Mouse (Mus musculus): ENCODE results near the gene Rfesd. TPM values are rescaled to one million over a fixed set of nuclear protein-coding genes. Genes with fewer than 3 reads are reported as not detected.

The Rfesd gene
- polyA plus RNA-seq (2012; ENCODE audit: insufficient read depth, insufficient read length, missing spikeins), result 15.3 and 24.7 TPM in 2 replicates

- peak within 1 kb of the TSS; percentile 72 for H3K4me3 ChIP-seq (ENCODE audit: insufficient read depth, low read length)
- H3K4me1 ChIP-seq (ENCODE audit: control insufficient read depth, insufficient read depth, low read length), result peaks cover 8% of the 10 kb centered on the region
- H3K27ac ChIP-seq (ENCODE audit: insufficient read depth, low read depth, low read length), result peak within 1 kb of the TSS; percentile 80
- TF ChIP-seq POLR2A (IDR thresholded peaks at IDR 0.05; ENCODE audit: borderline replicate concordance, low read depth, low read length) (0 out of 2 replicates have a peak, but pooled peaks have one; percentile 5), CTCF (IDR thresholded peaks at IDR 0.05; ENCODE audit: low read depth, low read length) (no peak)
Measured at GRCm38 (mm10) chr13:76017974-76018843, at the start of gene Rfesd. Rfesd (minus strand) TSS chr13:76018719.

GRCm38 (mm10) chr13:76064363-76064945 is 45.9 kb upstream of the Rfesd start:
- Histone ChIP-seq H3K4me3 (ENCODE audit: insufficient read depth, low read length) (no peak overlapping the region), H3K4me1 (ENCODE audit: control insufficient read depth, insufficient read depth, low read length) (0 out of 2 replicates have a peak, but pooled peaks cover 2% of the 10 kb centered on the region), H3K27ac (ENCODE audit: insufficient read depth, low read depth, low read length) (no peak overlapping the region)
- TF ChIP-seq POLR2A (IDR thresholded peaks at IDR 0.05; ENCODE audit: borderline replicate concordance, low read depth, low read length), result no peak
- no peak for TF ChIP-seq CTCF (IDR thresholded peaks at IDR 0.05; ENCODE audit: low read depth, low read length)

- H3K4me3 ChIP-seq (ENCODE audit: insufficient read depth, low read length), result no peak overlapping the region
- H3K27ac ChIP-seq (ENCODE audit: insufficient read depth, low read depth, low read length), result no peak overlapping the region
- TF ChIP-seq POLR2A (IDR thresholded peaks at IDR 0.05; ENCODE audit: borderline replicate concordance, low read depth, low read length) (no peak), CTCF (IDR thresholded peaks at IDR 0.05; ENCODE audit: low read depth, low read length) (no peak)
- 0 out of 2 replicates have a peak, but pooled peaks cover 2% of the 10 kb centered on the region for H3K4me1 ChIP-seq (ENCODE audit: control insufficient read depth, insufficient read depth, low read length)
Measured at GRCm38 (mm10) chr13:76063548-76063947, 45.0 kb upstream of the Rfesd start.

- H3K4me3 ChIP-seq (ENCODE audit: insufficient read depth, low read length), result no peak overlapping the region
- H3K27ac ChIP-seq (ENCODE audit: insufficient read depth, low read depth, low read length), result no peak overlapping the region
- TF ChIP-seq POLR2A (IDR thresholded peaks at IDR 0.05; ENCODE audit: borderline replicate concordance, low read depth, low read length) (no peak), CTCF (IDR thresholded peaks at IDR 0.05; ENCODE audit: low read depth, low read length) (no peak)
- 0 out of 2 replicates have a peak, but pooled peaks cover 2% of the 10 kb centered on the region for H3K4me1 ChIP-seq (ENCODE audit: control insufficient read depth, insufficient read depth, low read length)
Measured at GRCm38 (mm10) chr13:76062569-76062968, 44.0 kb upstream of the Rfesd start.

GRCm38 (mm10) chr13:76062126-76062525 is 43.6 kb upstream of the Rfesd start:
- 0 out of 2 replicates have a peak, but pooled peaks cover 2% of the 10 kb centered on the region for H3K4me1 ChIP-seq (ENCODE audit: control insufficient read depth, insufficient read depth, low read length)
- no peak overlapping the region for H3K27ac ChIP-seq (ENCODE audit: insufficient read depth, low read depth, low read length)
- TF ChIP-seq POLR2A (IDR thresholded peaks at IDR 0.05; ENCODE audit: borderline replicate concordance, low read depth, low read length) (no peak), CTCF (IDR thresholded peaks at IDR 0.05; ENCODE audit: low read depth, low read length) (no peak)
- H3K4me3 ChIP-seq (ENCODE audit: insufficient read depth, low read length), result no peak overlapping the region

GRCm38 (mm10) chr13:76059591-76059990 is 41.1 kb upstream of the Rfesd start:
- H3K27ac ChIP-seq (ENCODE audit: insufficient read depth, low read depth, low read length), result no peak overlapping the region
- H3K4me1 ChIP-seq (ENCODE audit: control insufficient read depth, insufficient read depth, low read length), result peaks cover 6% of the 10 kb centered on the region
- no peak for TF ChIP-seq POLR2A (IDR thresholded peaks at IDR 0.05; ENCODE audit: borderline replicate concordance, low read depth, low read length)
- no peak for TF ChIP-seq CTCF (IDR thresholded peaks at IDR 0.05; ENCODE audit: low read depth, low read length)
- H3K4me3 ChIP-seq (ENCODE audit: insufficient read depth, low read length), result no peak overlapping the region

GRCm38 (mm10) chr13:76057267-76058069 is 38.9 kb upstream of the Rfesd start:
- no peak for TF ChIP-seq POLR2A (IDR thresholded peaks at IDR 0.05; ENCODE audit: borderline replicate concordance, low read depth, low read length)
- TF ChIP-seq CTCF (IDR thresholded peaks at IDR 0.05; ENCODE audit: low read depth, low read length), result no peak
- Histone ChIP-seq H3K27ac (ENCODE audit: insufficient read depth, low read depth, low read length) (no peak overlapping the region), H3K4me3 (ENCODE audit: insufficient read depth, low read length) (no peak overlapping the region), H3K4me1 (ENCODE audit: control insufficient read depth, insufficient read depth, low read length) (peaks cover 6% of the 10 kb centered on the region)

GRCm38 (mm10) chr13:76056896-76057266 is 38.4 kb upstream of the Rfesd start, which contains the start of gene Gpr150:
Gpr150 (minus strand) TSS chr13:76056996.
- Histone ChIP-seq H3K4me1 (ENCODE audit: control insufficient read depth, insufficient read depth, low read length) (peaks cover 6% of the 10 kb centered on the region), H3K4me3 (ENCODE audit: insufficient read depth, low read length) (peak within 1 kb of the TSS; percentile 61), H3K27ac (ENCODE audit: insufficient read depth, low read depth, low read length) (no peak within 1 kb of the TSS)
- no peak for TF ChIP-seq CTCF (IDR thresholded peaks at IDR 0.05; ENCODE audit: low read depth, low read length)
- TF ChIP-seq POLR2A (IDR thresholded peaks at IDR 0.05; ENCODE audit: borderline replicate concordance, low read depth, low read length), result no peak

GRCm38 (mm10) chr13:76056261-76056724 is 37.8 kb upstream of the Rfesd start:
- TF ChIP-seq CTCF (IDR thresholded peaks at IDR 0.05; ENCODE audit: low read depth, low read length) (no peak; the same call in 1 of the 2 replicates), POLR2A (IDR thresholded peaks at IDR 0.05; ENCODE audit: borderline replicate concordance, low read depth, low read length) (no peak)
- Histone ChIP-seq H3K27ac (ENCODE audit: insufficient read depth, low read depth, low read length) (no peak overlapping the region), H3K4me3 (ENCODE audit: insufficient read depth, low read length) (peak overlapping the region; percentile 61), H3K4me1 (ENCODE audit: control insufficient read depth, insufficient read depth, low read length) (peaks cover 6% of the 10 kb centered on the region)

Measured in bone marrow macrophage, adult 2 months (primary cell).